Mouse (Mus musculus) frontal cortex, postnatal 10 days (tissue): Measurements from ENCODE around the gene Tbc1d13.
A peak's percentile ranks its signal among the peaks of the same experiment; 100 is the strongest.
"Not testable (repeated sequence)": the region's sequence is repeated elsewhere in the genome, so short reads cannot be mapped to it uniquely, and the experiment has no call there.

Source experiments
- DNase-seq, 2 experiments: peaks; one replicate each; pipeline ENCODE4 v3.0.0; 2022; ENCODE audit warnings: low spot score in 2 of 2, mixed read lengths in 1 of 2

Gene Tbc1d13

DNA sequence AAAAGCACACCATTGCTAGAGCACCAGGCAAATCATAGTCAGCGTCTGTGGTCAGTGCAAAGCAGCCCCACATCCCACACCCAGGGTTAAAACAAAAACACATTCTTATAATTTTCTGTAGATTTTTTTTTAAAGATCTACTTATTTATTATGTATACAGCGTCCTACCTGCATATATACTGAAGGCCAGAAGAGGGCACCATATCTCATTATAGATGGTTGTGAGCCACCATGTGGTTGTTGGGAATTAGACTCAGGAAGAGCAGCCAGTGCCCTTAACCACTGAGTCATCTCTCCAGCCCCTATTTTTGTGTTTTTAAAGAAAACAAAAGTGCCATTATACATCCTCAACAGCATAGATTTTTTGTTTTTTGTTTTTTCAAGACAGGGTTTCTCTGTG, 4.8 kb upstream of the Tbc1d13 start:
- no peak for DNase-seq

DNA sequence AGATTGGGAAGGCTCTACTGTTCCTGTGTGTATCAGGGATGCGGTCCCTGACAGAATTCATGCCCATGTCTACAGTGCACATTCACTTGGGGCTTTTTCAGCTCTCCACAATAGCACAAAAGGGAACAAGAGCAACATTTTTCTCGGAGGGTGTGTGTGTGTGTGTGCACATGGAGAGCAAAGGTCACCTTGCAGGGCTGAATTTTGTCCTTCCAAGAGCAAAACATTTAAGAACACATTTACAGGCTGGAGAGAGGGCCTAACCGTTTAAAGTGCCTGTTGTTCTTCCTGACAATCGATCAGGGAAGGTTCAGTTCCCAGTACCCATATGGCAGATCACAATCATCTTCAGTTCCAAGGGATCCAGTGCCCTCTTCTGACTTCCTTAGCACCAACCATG, 3.4 kb upstream of the Tbc1d13 start:
- no peak for DNase-seq

DNA sequence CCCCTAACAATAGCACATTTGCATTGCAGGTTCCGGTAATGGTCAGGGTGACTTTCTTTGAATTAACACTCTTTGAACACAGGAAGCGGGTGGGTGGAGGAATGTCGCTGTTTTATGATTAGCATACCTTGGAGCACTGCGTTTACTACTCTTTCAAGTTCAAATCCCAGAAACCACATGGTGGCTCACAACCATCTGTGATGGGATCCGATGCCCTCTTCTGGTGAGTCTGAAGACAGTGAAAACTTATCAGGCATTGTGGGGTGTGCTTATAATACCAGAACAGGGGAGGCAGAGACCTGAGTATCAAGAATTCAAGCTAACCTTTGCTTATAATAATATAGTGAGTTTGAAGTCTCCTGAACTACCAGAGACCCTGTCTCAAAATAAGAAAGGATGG, 2.3 kb upstream of the Tbc1d13 start:
- not testable (repeated sequence) for DNase-seq

DNA sequence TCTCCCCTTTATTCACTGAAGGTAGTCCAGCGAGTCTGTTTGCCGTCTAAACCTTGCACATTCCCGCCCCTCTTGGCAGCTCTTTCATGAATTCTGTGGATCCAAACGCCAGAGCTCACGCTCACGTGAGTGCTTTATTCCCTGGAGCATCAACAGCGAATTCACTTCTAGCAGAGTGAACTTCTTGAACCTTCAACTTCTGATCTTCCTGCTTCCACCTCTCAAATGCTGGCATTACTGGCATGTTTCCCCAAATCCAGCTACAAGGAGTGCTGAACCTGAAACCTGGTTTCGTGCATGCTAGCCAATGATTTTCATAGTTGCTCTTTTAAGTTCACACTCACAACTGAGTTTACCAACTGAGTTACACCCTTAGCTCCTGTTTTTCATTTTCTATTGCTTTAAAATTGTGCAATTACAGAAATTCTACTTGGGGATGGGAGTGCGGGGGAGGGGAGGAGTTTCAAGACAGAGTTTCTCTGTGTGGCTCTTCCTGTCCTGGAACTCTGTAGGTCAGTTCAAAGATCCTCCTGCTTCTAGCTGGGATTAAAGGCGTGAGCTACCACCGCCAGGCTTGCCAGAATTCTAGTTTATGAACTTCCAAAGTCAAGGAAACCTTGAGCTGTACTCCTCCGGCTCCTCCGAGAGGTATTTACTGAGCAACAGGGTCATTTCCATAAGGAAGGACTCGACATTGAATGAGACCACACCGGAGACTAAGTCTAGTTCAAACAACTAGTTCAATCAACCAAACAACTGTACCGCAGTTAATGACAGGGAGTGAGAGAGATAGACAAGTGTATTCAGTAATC, 539 bp upstream of the Tbc1d13 start:
- DNase-seq, result no peak

DNA sequence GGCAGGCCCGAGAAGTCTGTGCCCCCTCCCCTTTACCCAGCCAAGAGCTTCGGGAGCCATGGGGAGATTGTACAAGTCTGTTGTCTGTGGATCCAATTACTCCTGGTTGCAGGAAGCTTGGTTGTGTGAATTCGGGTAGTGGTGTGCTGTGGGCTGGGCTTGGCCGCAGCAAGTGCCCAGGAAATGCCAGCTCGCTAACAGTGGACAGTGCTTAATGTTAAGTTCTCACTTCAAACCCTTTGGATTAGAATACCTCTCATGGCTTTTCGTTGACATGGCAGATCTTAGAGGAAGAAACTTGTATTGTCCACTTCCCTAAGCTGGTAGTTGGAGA, 799 bp downstream of the Tbc1d13 start:
- DNase-seq, result no peak

- no peak for DNase-seq
Observed at GRCm38 (mm10) chr2:30134928-30135620, 1.5 kb downstream of the Tbc1d13 start.

DNA sequence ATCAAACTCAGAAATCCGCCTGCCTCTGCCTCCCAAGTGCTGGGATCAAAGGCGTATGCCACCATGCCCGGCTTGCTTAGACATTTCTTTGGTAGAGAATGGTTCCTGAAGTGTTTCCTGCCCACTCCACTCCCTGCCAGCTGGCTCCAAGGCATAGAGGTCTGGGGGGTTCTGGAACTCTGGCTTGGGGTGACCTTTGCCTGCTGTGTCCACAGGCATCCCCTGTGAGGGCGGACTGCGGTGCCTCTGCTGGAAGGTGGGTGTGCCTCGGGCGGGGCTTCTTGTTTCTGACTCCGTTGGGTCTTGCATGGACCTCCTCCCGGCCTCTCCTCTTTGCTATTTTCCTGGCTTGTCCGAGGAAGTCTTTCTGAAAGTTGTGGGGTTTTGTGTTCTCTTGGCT, 2.9 kb downstream of the Tbc1d13 start:
- DNase-seq, result no peak

- not testable (repeated sequence) for DNase-seq
Observed at GRCm38 (mm10) chr2:30140021-30140420, 6.5 kb downstream of the Tbc1d13 start.

DNA sequence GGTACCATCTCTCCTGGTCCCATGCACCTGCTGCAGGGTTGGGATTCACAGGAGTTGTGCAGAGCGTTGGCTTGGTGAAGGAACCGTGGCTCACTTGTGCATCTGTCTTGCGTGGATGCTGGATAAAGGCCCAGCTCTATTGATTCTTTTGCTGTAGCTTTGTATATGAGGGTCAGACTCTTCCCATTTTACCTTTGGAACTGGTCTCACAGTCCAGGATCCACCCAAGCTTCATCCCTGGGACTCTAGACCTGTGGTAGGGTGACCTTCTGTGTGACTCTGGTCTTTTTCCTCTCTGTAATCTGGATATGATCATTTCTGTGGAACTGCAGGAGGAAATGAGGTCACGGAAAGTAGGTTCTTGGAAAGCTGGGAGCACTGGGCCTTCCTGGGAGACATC, 10.9 kb downstream of the Tbc1d13 start:
- DNase-seq, result no peak

- no peak for DNase-seq
Observed at GRCm38 (mm10) chr2:30147466-30147865, 13.9 kb downstream of the Tbc1d13 start.

- DNase-seq, result no peak
Observed at GRCm38 (mm10) chr2:30151840-30152239, 18.3 kb downstream of the Tbc1d13 start.

GRCm38 (mm10) chr2:30152616-30153015, 19.1 kb downstream of the Tbc1d13 start:
- DNase-seq, result no peak

DNA sequence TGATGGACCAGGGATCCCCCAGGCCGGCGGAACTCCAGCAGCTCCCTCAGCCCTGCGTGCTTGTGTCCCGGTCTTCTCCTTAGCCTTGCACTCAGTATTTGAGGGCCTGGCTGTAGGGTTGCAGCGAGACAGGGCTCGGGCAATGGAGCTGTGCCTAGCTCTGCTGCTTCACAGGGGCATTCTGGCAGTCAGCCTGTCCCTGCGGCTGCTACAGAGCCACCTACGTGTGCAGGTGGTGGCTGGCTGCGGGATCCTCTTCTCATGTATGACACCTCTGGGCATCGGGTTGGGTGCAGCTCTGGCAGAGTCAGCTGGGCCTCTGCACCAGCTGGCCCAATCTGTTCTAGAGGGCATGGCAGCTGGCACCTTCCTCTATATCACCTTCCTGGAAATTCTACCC, 26.3 kb downstream of the Tbc1d13 start:
- not testable (repeated sequence) for DNase-seq

- DNase-seq, result no peak
Observed at GRCm38 (mm10) chr2:30161809-30162208, 28.3 kb downstream of the Tbc1d13 start.

DNA sequence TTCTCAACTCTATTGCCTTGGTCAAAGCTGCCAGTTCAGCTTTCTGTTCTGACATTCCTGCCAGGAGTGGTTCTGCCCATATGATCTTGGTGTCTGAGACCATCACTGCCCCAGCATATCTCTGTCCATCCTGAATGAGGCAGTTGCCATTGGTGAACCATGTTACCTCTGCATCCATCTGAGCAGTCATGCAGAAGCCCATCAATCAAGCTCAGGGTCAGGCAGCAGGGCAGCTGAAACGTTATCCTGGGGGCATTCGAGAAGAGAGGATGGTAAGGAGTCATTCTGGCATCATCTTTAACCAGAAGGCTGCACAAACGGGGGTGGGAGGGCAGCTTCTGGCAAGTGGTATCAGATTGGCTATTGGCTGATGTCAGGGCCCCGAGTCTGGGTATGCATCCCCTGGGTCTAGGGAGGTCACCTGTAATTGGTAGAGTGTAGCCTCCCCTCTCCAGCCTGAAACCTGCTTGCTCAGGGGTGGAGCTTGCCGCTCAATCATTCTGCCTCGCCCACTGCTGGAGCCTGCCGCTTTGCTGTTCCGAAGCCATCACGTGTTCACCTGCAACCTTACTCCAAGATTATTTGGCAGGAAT, 30.9 kb downstream of the Tbc1d13 start:
- DNase-seq, result no peak

GRCm38 (mm10) chr2:30166677-30167076, 33.1 kb downstream of the Tbc1d13 start:
- DNase-seq, result no peak

GRCm38 (mm10) chr2:30171371-30171996, 37.9 kb downstream of the Tbc1d13 start, which contains the start of gene Endog:
TSS of gene Endog (plus strand) at chr2:30171493.
- DNase-seq, result peak; percentile 83 to 86

- DNase-seq, result no peak
Observed at GRCm38 (mm10) chr2:30171997-30172382, 38.4 kb downstream of the Tbc1d13 start.

DNA sequence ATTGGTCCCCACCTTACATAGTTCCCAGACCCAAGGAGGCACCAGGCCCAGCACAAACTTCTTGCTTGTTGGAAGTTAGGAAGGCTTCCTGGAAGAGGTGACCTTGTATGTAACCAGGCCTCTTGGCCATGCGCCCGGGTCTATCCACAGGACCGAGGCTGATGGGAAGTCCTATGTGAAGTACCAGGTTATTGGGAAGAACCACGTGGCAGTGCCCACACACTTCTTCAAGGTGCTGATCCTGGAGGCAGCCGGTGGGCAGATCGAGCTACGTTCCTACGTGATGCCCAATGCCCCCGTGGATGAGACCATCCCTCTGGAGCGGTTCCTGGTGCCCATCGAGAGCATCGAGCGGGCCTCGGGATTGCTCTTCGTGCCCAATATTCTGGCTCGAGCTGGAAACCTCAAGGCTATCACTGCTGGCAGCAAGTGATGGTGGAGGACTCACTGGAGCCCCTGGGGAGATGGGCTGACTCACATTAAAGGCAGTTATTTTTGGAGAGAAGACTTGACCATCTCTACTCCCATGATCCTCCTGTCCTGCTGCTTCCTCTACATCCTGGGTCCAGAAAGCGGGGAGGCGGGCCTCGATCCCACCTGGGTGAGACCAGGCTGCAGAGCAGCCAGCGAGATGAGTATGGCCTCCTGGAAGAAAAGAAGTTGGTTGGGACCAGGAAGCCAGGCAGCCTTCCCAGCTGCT, 40.1 kb downstream of the Tbc1d13 start:
- DNase-seq, result no peak

DNA sequence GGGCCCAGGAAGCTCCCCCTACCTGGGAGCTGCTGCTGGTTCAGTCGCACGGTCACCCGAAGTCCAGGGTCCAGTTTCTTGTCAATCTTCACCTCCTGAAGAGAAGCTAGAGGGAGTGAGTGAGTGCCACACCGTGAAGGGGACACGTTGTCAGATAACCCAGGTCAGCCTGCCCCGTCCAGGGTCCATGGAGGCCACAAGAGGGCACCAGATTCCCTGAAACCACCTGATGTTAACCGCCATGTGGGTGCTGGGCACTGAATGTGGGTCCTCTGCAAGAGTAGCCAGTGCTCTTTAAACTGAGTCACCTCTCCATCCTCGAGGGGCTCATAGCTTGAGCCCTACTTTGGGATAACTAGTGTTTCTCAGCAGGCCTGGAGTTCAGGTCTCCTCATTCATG, 42.4 kb downstream of the Tbc1d13 start:
- DNase-seq, result no peak

DNA sequence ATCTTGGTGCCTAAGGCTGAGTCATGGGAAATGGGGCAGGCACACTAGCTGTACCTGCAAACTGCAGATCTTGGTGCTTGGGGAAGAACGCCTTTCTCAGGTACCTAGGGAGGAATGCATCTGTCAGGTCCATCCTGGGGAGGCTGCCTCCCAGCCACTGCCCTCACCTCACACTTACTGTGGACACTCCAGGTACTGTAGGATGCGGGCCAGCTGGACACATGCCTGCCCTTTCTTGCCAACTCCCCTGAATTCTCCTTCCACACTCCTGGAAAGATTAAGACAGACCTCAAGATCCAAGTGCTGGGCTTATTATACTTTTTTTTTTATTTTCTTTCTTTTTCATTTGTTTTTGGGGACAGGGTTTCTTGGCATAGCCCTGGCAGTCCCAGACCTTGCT, 43.0 kb downstream of the Tbc1d13 start:
- DNase-seq, result no peak
